Mouse (Mus musculus): ENCODE measurements around the gene Pard3b. TPM values are rescaled to one million over a fixed set of nuclear protein-coding genes. Genes with fewer than 3 reads are reported as not detected.

Pard3b gene
- polyA plus RNA-seq, 1 experiment = 3.4 TPM

GRCm38 (mm10) chr1:62190786-62191185, 552.2 kb downstream of the Pard3b start:
- WGBS = 65% methylated on average over 1 of the region's 1 CpGs
- no peak for DNase-seq
- Histone ChIP-seq H3K36me3 (ENCODE audit: control insufficient read depth, insufficient read depth, low read length) (no peaks in the 10 kb centered on the region), H3K4me3 (ENCODE audit: insufficient read depth, low read depth, low read length) (no peak overlapping the region), H3K27me3 (replicated peaks; ENCODE audit: control insufficient read depth, insufficient read depth, low read length) (no peaks in the 10 kb centered on the region), H3K4me1 (ENCODE audit: control insufficient read depth, insufficient read depth, low read length) (no peaks in the 10 kb centered on the region), H3K27ac (ENCODE audit: insufficient read depth, low read depth, low read length) (no peak overlapping the region)
- TF ChIP-seq CTCF (conservative IDR thresholded peaks at IDR 0.05; ENCODE audit: insufficient read depth, insufficient read length, low read depth, low read length) = no peak
- no peak for TF ChIP-seq POLR2A (IDR thresholded peaks at IDR 0.05; ENCODE audit: low read depth, low read length)

GRCm38 (mm10) chr1:62197515-62197914, 558.9 kb downstream of the Pard3b start:
- TF ChIP-seq POLR2A (IDR thresholded peaks at IDR 0.05; ENCODE audit: low read depth, low read length) = no peak
- TF ChIP-seq CTCF (conservative IDR thresholded peaks at IDR 0.05; ENCODE audit: insufficient read depth, insufficient read length, low read depth, low read length) = no peak
- H3K4me1 ChIP-seq (ENCODE audit: control insufficient read depth, insufficient read depth, low read length) = no peaks in the 10 kb centered on the region
- no peak overlapping the region for H3K27ac ChIP-seq (ENCODE audit: insufficient read depth, low read depth, low read length)
- H3K4me3 ChIP-seq (ENCODE audit: insufficient read depth, low read depth, low read length) = no peak overlapping the region
- WGBS = 81% methylated on average over 8 of the region's 8 CpGs
- H3K27me3 ChIP-seq (replicated peaks; ENCODE audit: control insufficient read depth, insufficient read depth, low read length) = no peaks in the 10 kb centered on the region
- no peaks in the 10 kb centered on the region for H3K36me3 ChIP-seq (ENCODE audit: control insufficient read depth, insufficient read depth, low read length)
- DNase-seq = no peak

GRCm38 (mm10) chr1:62200919-62201318, 562.3 kb downstream of the Pard3b start:
- no peak overlapping the region for H3K4me3 ChIP-seq (ENCODE audit: insufficient read depth, low read depth, low read length)
- no peaks in the 10 kb centered on the region for H3K4me1 ChIP-seq (ENCODE audit: control insufficient read depth, insufficient read depth, low read length)
- no peak for DNase-seq
- no peaks in the 10 kb centered on the region for H3K36me3 ChIP-seq (ENCODE audit: control insufficient read depth, insufficient read depth, low read length)
- H3K27ac ChIP-seq (ENCODE audit: insufficient read depth, low read depth, low read length) = no peak overlapping the region
- no peaks in the 10 kb centered on the region for H3K27me3 ChIP-seq (replicated peaks; ENCODE audit: control insufficient read depth, insufficient read depth, low read length)
- TF ChIP-seq CTCF (conservative IDR thresholded peaks at IDR 0.05; ENCODE audit: insufficient read depth, insufficient read length, low read depth, low read length) (no peak), POLR2A (IDR thresholded peaks at IDR 0.05; ENCODE audit: low read depth, low read length) (no peak)
- 84% methylated on average over 1 of the region's 1 CpGs for WGBS

GRCm38 (mm10) chr1:62201686-62202257, 563.1 kb downstream of the Pard3b start:
- Histone ChIP-seq H3K4me3 (ENCODE audit: insufficient read depth, low read depth, low read length) (no peak overlapping the region), H3K36me3 (ENCODE audit: control insufficient read depth, insufficient read depth, low read length) (no peaks in the 10 kb centered on the region), H3K4me1 (ENCODE audit: control insufficient read depth, insufficient read depth, low read length) (no peaks in the 10 kb centered on the region), H3K27me3 (replicated peaks; ENCODE audit: control insufficient read depth, insufficient read depth, low read length) (no peaks in the 10 kb centered on the region), H3K27ac (ENCODE audit: insufficient read depth, low read depth, low read length) (no peak overlapping the region)
- TF ChIP-seq CTCF (conservative IDR thresholded peaks at IDR 0.05; ENCODE audit: insufficient read depth, insufficient read length, low read depth, low read length) (no peak), POLR2A (IDR thresholded peaks at IDR 0.05; ENCODE audit: low read depth, low read length) (no peak)
- WGBS = 77% methylated on average over 2 of the region's 2 CpGs
- no peak for DNase-seq

GRCm38 (mm10) chr1:62213285-62213684, 574.7 kb downstream of the Pard3b start:
- Histone ChIP-seq H3K4me1 (ENCODE audit: control insufficient read depth, insufficient read depth, low read length) (no peaks in the 10 kb centered on the region), H3K27me3 (replicated peaks; ENCODE audit: control insufficient read depth, insufficient read depth, low read length) (no peaks in the 10 kb centered on the region), H3K4me3 (ENCODE audit: insufficient read depth, low read depth, low read length) (no peak overlapping the region), H3K36me3 (ENCODE audit: control insufficient read depth, insufficient read depth, low read length) (no peaks in the 10 kb centered on the region), H3K27ac (ENCODE audit: insufficient read depth, low read depth, low read length) (no peak overlapping the region)
- 94% methylated on average over 2 of the region's 2 CpGs for WGBS
- no peak for DNase-seq
- TF ChIP-seq POLR2A (IDR thresholded peaks at IDR 0.05; ENCODE audit: low read depth, low read length) = no peak

GRCm38 (mm10) chr1:62215842-62216241, 577.2 kb downstream of the Pard3b start:
- H3K36me3 ChIP-seq (ENCODE audit: control insufficient read depth, insufficient read depth, low read length) = no peaks in the 10 kb centered on the region
- no peak for DNase-seq
- H3K4me3 ChIP-seq (ENCODE audit: insufficient read depth, low read depth, low read length) = no peak overlapping the region
- no peak overlapping the region for H3K27ac ChIP-seq (ENCODE audit: insufficient read depth, low read depth, low read length)
- TF ChIP-seq POLR2A (IDR thresholded peaks at IDR 0.05; ENCODE audit: low read depth, low read length) (no peak), CTCF (conservative IDR thresholded peaks at IDR 0.05; ENCODE audit: insufficient read depth, insufficient read length, low read depth, low read length) (no peak)
- no peaks in the 10 kb centered on the region for H3K4me1 ChIP-seq (ENCODE audit: control insufficient read depth, insufficient read depth, low read length)
- no peaks in the 10 kb centered on the region for H3K27me3 ChIP-seq (replicated peaks; ENCODE audit: control insufficient read depth, insufficient read depth, low read length)
- WGBS = 75% methylated on average over 2 of the region's 2 CpGs

- DNase-seq = no peak
- no peaks in the 10 kb centered on the region for H3K27me3 ChIP-seq (replicated peaks; ENCODE audit: control insufficient read depth, insufficient read depth, low read length)
- 78% methylated on average over 4 of the region's 4 CpGs for WGBS
- no peaks in the 10 kb centered on the region for H3K36me3 ChIP-seq (ENCODE audit: control insufficient read depth, insufficient read depth, low read length)
- H3K4me3 ChIP-seq (ENCODE audit: insufficient read depth, low read depth, low read length) = no peak overlapping the region
- no peak for TF ChIP-seq POLR2A (IDR thresholded peaks at IDR 0.05; ENCODE audit: low read depth, low read length)
- TF ChIP-seq CTCF (conservative IDR thresholded peaks at IDR 0.05; ENCODE audit: insufficient read depth, insufficient read length, low read depth, low read length) = no peak
- no peak overlapping the region for H3K27ac ChIP-seq (ENCODE audit: insufficient read depth, low read depth, low read length)
- no peaks in the 10 kb centered on the region for H3K4me1 ChIP-seq (ENCODE audit: control insufficient read depth, insufficient read depth, low read length)
Measured at GRCm38 (mm10) chr1:62216568-62216967, 577.9 kb downstream of the Pard3b start.

Measured in kidney, adult 2 months (tissue).